Mouse (Mus musculus): Measurements from ENCODE around the gene Nudt9.
"Not testable (repeated sequence)": the region's sequence is repeated elsewhere in the genome, so short reads cannot be mapped to it uniquely, and the experiment has no call there.

Nudt9 gene

GRCm38 (mm10) chr5:104046256-104047199, at the start of gene Nudt9:
Gene Nudt9 (plus strand): TSS chr5:104046306.
- DNase-seq = peak; percentile 97

- DNase-seq = no peak
Measured at GRCm38 (mm10) chr5:103998739-103999138, 47.4 kb upstream of the Nudt9 start.

- peak; percentile 91 for DNase-seq
Measured at GRCm38 (mm10) chr5:103999738-104000137, 46.4 kb upstream of the Nudt9 start.

- DNase-seq = no peak
Measured at GRCm38 (mm10) chr5:104002549-104003255, 43.4 kb upstream of the Nudt9 start.

- no peak for DNase-seq
Measured at GRCm38 (mm10) chr5:104003256-104003931, 42.7 kb upstream of the Nudt9 start.

- DNase-seq = peak; percentile 9
Measured at GRCm38 (mm10) chr5:104003955-104004354, 42.2 kb upstream of the Nudt9 start.

- DNase-seq = no peak
Measured at GRCm38 (mm10) chr5:104006811-104007210, 39.3 kb upstream of the Nudt9 start.

- no peak for DNase-seq
Measured at GRCm38 (mm10) chr5:104007801-104008200, 38.3 kb upstream of the Nudt9 start.

GRCm38 (mm10) chr5:104009421-104009820, 36.7 kb upstream of the Nudt9 start:
- DNase-seq = no peak

GRCm38 (mm10) chr5:104010261-104010660, 35.8 kb upstream of the Nudt9 start:
- DNase-seq = peak; percentile 51

GRCm38 (mm10) chr5:104011419-104011818, 34.7 kb upstream of the Nudt9 start:
- no peak for DNase-seq

GRCm38 (mm10) chr5:104021597-104022378, 24.3 kb upstream of the Nudt9 start, which contains the start of gene Hsd17b11:
Gene Hsd17b11 (minus strand): TSS chr5:104021919.
- peak; percentile 91 for DNase-seq

- DNase-seq = no peak
Measured at GRCm38 (mm10) chr5:104022558-104022957, 23.5 kb upstream of the Nudt9 start.

- no peak for DNase-seq
Measured at GRCm38 (mm10) chr5:104023289-104024020, 22.7 kb upstream of the Nudt9 start.

GRCm38 (mm10) chr5:104024193-104024592, 21.9 kb upstream of the Nudt9 start:
- DNase-seq = not testable (repeated sequence)

GRCm38 (mm10) chr5:104024762-104025161, 21.3 kb upstream of the Nudt9 start:
- DNase-seq = no peak

GRCm38 (mm10) chr5:104025245-104025854, 20.8 kb upstream of the Nudt9 start:
- no peak for DNase-seq

GRCm38 (mm10) chr5:104032434-104033097, 13.5 kb upstream of the Nudt9 start:
- DNase-seq = no peak

GRCm38 (mm10) chr5:104035066-104035465, 11.0 kb upstream of the Nudt9 start:
- DNase-seq = no peak

- DNase-seq = no peak
Measured at GRCm38 (mm10) chr5:104035824-104036223, 10.3 kb upstream of the Nudt9 start.

- DNase-seq = no peak
Measured at GRCm38 (mm10) chr5:104036686-104037085, 9.4 kb upstream of the Nudt9 start.
